Mouse (Mus musculus) forebrain, embryonic 12.5 days (tissue): ENCODE measurements around the gene Ube2cbp. TPM values are rescaled to one million over a fixed set of nuclear protein-coding genes. Genes with fewer than 3 reads are reported as not detected.

Experiments
- ATAC-seq: fragments of 200-750 bp; cut with Nextera tagmentation; 2 replicates; pipeline ENCODE4 v1.8.0; 2017; ENCODE audit warnings: moderate TSS enrichment; ENCODE audit not compliant: low FRiP score
- H3K27ac ChIP-seq: fragments of 300-500 bp; sonication (generic); 2 replicates; pipeline ENCODE4 v1.5.1; 2016; ENCODE audit warnings: mild to moderate bottlenecking
- H3K27me3 ChIP-seq: fragments of 300-500 bp; sonication (generic); 2 replicates; pipeline ENCODE4 v1.6.1; 2016; ENCODE audit warnings: mild to moderate bottlenecking
- H3K36me3 ChIP-seq: fragments of 300-500 bp; sonication (generic); replicated peaks from 2 replicates; pipeline ENCODE4 v1.6.1; 2016; ENCODE audit warnings: mild to moderate bottlenecking
- H3K4me1 ChIP-seq: fragments of 300-500 bp; sonication (generic); 2 replicates; pipeline ENCODE4 v1.6.1; 2016
- H3K4me2 ChIP-seq: fragments of 300-500 bp; sonication (generic); 2 replicates; pipeline ENCODE4 v1.6.1; 2016; ENCODE audit warnings: mild to moderate bottlenecking, moderate library complexity
- H3K4me3 ChIP-seq: fragments of 300-500 bp; sonication (generic); replicated peaks from 2 replicates; pipeline ENCODE4 v1.5.1; 2016; ENCODE audit warnings: mild to moderate bottlenecking
- H3K9ac ChIP-seq: fragments of 300-500 bp; sonication (generic); 2 replicates; pipeline ENCODE4 v1.6.1; 2016; ENCODE audit warnings: mild to moderate bottlenecking
- H3K9me3 ChIP-seq: fragments of 300-500 bp; sonication (generic); 2 replicates; pipeline ENCODE4 v1.6.1; 2016
- WGBS: fragments of 180-500 bp; shearing (Covaris S2); methylation state at CpG from one replicate; pipeline ENCODE4 v1.1.7; 2016; 5-methylcytosine and 5-hydroxymethylcytosine counted together
- polyA plus RNA-seq: library from polyadenylated mRNA; unstranded; fragments of >200 nt; fragmentation: Nextera tagmentation; extraction: Ambion mirVana; gene quantifications from 2 replicates; pipeline ENCODE4 v1.2.1, GENCODE M21; 2016

The Ube2cbp gene
- polyA plus RNA-seq, 1 experiment from 2014 or later = 6.9 TPM

- H3K9me3 ChIP-seq = no peaks in the 10 kb centered on the region
- no peak overlapping the region for H3K4me3 ChIP-seq
- H3K4me1 ChIP-seq = peaks cover 20% of the 10 kb centered on the region
- WGBS = 41% methylated on average over 5 of the region's 5 CpGs
- no peak overlapping the region for H3K4me2 ChIP-seq
- H3K27ac ChIP-seq = 0 out of 2 replicates have a peak overlapping the region, but pooled peaks have one; percentile 19
- ATAC-seq = no peak; the same call in 1 of the 2 replicates
- no peaks in the 10 kb centered on the region for H3K36me3 ChIP-seq
- no peaks in the 10 kb centered on the region for H3K27me3 ChIP-seq
- H3K9ac ChIP-seq = no peak overlapping the region
Measured at GRCm38 (mm10) chr9:86298131-86298530, 166.6 kb downstream of the Ube2cbp start.

- ATAC-seq = 0 out of 2 replicates have a peak, but pooled peaks have one; percentile 30
Measured at GRCm38 (mm10) chr9:86296683-86297638, 167.8 kb downstream of the Ube2cbp start.

GRCm38 (mm10) chr9:86287570-86287954 lies 177.2 kb downstream of the Ube2cbp start:
- Histone ChIP-seq H3K4me1 (peaks cover 10% of the 10 kb centered on the region; the same call in 1 of the 2 replicates), H3K27me3 (no peaks in the 10 kb centered on the region), H3K9ac (no peak overlapping the region), H3K27ac (peak overlapping the region; percentile 61; the same call in 1 of the 2 replicates), H3K36me3 (no peaks in the 10 kb centered on the region), H3K4me3 (no peak overlapping the region), H3K4me2 (no peak overlapping the region), H3K9me3 (peaks cover 9% of the 10 kb centered on the region; the same call in 1 of the 2 replicates)
- ATAC-seq = peak; percentile 65; the same call in 1 of the 2 replicates
- 39% methylated on average over 3 of the region's 3 CpGs for WGBS

More at GRCm38 (mm10) chr9:86296683-86297638, 167.8 kb downstream of the Ube2cbp start:
- H3K4me1 ChIP-seq = peaks cover 20% of the 10 kb centered on the region
- WGBS = 73% methylated on average over 8 of the region's 8 CpGs
- H3K9me3 ChIP-seq = no peaks in the 10 kb centered on the region
- H3K27ac ChIP-seq = no peak overlapping the region
- H3K36me3 ChIP-seq = no peaks in the 10 kb centered on the region
- no peak overlapping the region for H3K4me3 ChIP-seq
- no peaks in the 10 kb centered on the region for H3K27me3 ChIP-seq
- no peak overlapping the region for H3K4me2 ChIP-seq
- no peak overlapping the region for H3K9ac ChIP-seq

GRCm38 (mm10) chr9:86286830-86287569 lies 177.8 kb downstream of the Ube2cbp start:
- H3K4me3 ChIP-seq = no peak overlapping the region
- H3K4me1 ChIP-seq = peaks cover 10% of the 10 kb centered on the region; the same call in 1 of the 2 replicates
- no peaks in the 10 kb centered on the region for H3K36me3 ChIP-seq
- H3K4me2 ChIP-seq = no peak overlapping the region
- H3K27ac ChIP-seq = peak overlapping the region; percentile 74
- H3K9me3 ChIP-seq = peaks cover 9% of the 10 kb centered on the region; the same call in 1 of the 2 replicates
- no peak overlapping the region for H3K9ac ChIP-seq
- peak; percentile 86; the same call in 1 of the 2 replicates for ATAC-seq
- 46% methylated on average over 2 of the region's 2 CpGs for WGBS
- H3K27me3 ChIP-seq = no peaks in the 10 kb centered on the region

GRCm38 (mm10) chr9:86282555-86282954 lies 182.2 kb downstream of the Ube2cbp start:
- WGBS = 88% methylated on average over 5 of the region's 5 CpGs
- Histone ChIP-seq H3K4me1 (peaks cover 7% of the 10 kb centered on the region; the same call in 1 of the 2 replicates), H3K27ac (no peak overlapping the region), H3K9ac (no peak overlapping the region), H3K9me3 (peaks cover 9% of the 10 kb centered on the region; the same call in 1 of the 2 replicates), H3K36me3 (no peaks in the 10 kb centered on the region), H3K4me2 (no peak overlapping the region), H3K27me3 (no peaks in the 10 kb centered on the region), H3K4me3 (no peak overlapping the region)
- no peak for ATAC-seq

GRCm38 (mm10) chr9:86281147-86281467 lies 183.6 kb downstream of the Ube2cbp start:
- Histone ChIP-seq H3K9me3 (peaks cover 9% of the 10 kb centered on the region; the same call in 1 of the 2 replicates), H3K4me1 (0 out of 2 replicates have a peak, but pooled peaks cover 3% of the 10 kb centered on the region), H3K27me3 (no peaks in the 10 kb centered on the region), H3K4me2 (no peak overlapping the region), H3K36me3 (no peaks in the 10 kb centered on the region), H3K27ac (no peak overlapping the region), H3K9ac (no peak overlapping the region), H3K4me3 (no peak overlapping the region)
- no peak for ATAC-seq
- WGBS = 68% methylated on average over 4 of the region's 4 CpGs

- ATAC-seq = no peak
- Histone ChIP-seq H3K27me3 (no peaks in the 10 kb centered on the region), H3K9me3 (peaks cover 8% of the 10 kb centered on the region; the same call in 1 of the 2 replicates), H3K27ac (no peak overlapping the region), H3K36me3 (no peaks in the 10 kb centered on the region), H3K4me1 (0 out of 2 replicates have a peak, but pooled peaks cover 3% of the 10 kb centered on the region), H3K4me3 (no peak overlapping the region), H3K9ac (no peak overlapping the region), H3K4me2 (no peak overlapping the region)
- WGBS = 86% methylated on average over 10 of the region's 10 CpGs
Measured at GRCm38 (mm10) chr9:86280461-86281146, 184.1 kb downstream of the Ube2cbp start.

- no peak overlapping the region for H3K4me2 ChIP-seq
- H3K36me3 ChIP-seq = no peaks in the 10 kb centered on the region
- H3K4me1 ChIP-seq = no peaks in the 10 kb centered on the region
- H3K9me3 ChIP-seq = no peaks in the 10 kb centered on the region
- H3K27me3 ChIP-seq = no peaks in the 10 kb centered on the region
- H3K9ac ChIP-seq = no peak overlapping the region
- H3K27ac ChIP-seq = no peak overlapping the region
- WGBS = 91% methylated on average over 5 of the region's 5 CpGs
- no peak overlapping the region for H3K4me3 ChIP-seq
- no peak for ATAC-seq
Measured at GRCm38 (mm10) chr9:86269541-86269940, 195.2 kb downstream of the Ube2cbp start.

GRCm38 (mm10) chr9:86266658-86267057 lies 198.1 kb downstream of the Ube2cbp start:
- ATAC-seq = no peak
- H3K27ac ChIP-seq = no peak overlapping the region
- 52% methylated on average over 2 of the region's 2 CpGs for WGBS
- H3K36me3 ChIP-seq = no peaks in the 10 kb centered on the region
- no peaks in the 10 kb centered on the region for H3K4me1 ChIP-seq
- no peak overlapping the region for H3K4me3 ChIP-seq
- no peaks in the 10 kb centered on the region for H3K9me3 ChIP-seq
- no peak overlapping the region for H3K9ac ChIP-seq
- no peaks in the 10 kb centered on the region for H3K27me3 ChIP-seq
- no peak overlapping the region for H3K4me2 ChIP-seq
